Mouse (Mus musculus) megakaryocyte, adult 5-6 weeks (primary cell): ENCODE measurements around the gene Ndufa7. TPM values are rescaled to one million over a fixed set of nuclear protein-coding genes. Genes with fewer than 3 reads are reported as not detected.
A peak's percentile ranks its signal among the peaks of the same experiment; 100 is the strongest.
"Not testable (repeated sequence)": the region's sequence is repeated elsewhere in the genome, so short reads cannot be mapped to it uniquely, and the experiment has no call there.

Experiments
- ATAC-seq: 2 replicates; pipeline ENCODE4 v1.8.0; 2016; ENCODE audit warnings: mild to moderate bottlenecking, inconsistent platforms; ENCODE audit not compliant: poor library complexity, severe bottlenecking
- total RNA-seq, 2 experiments: library from RNA; stranded (forward) in 1 of 2; stranded (reverse) in 1 of 2; fragments of 153-499, 151-499 nt in 1 of 2; fragments of 221-1000, 200-1000 nt in 1 of 2; gene quantifications; 2 replicates each; pipeline versions ENCODE4 v1.2.3 to v1.2.4; 2015 to 2017

The Ndufa7 gene
- total RNA-seq, 2 experiments from 2014 or later: 139 to 150 TPM

GRCm38 (mm10) chr17:33810334-33811141 is 13.8 kb upstream of the Ndufa7 start, which contains the start of gene Kank3:
TSS of gene Kank3 (plus strand) at chr17:33810519.
- ATAC-seq: peak; percentile 99

- no peak for ATAC-seq
Measured at GRCm38 (mm10) chr17:33811142-33811516, 13.2 kb upstream of the Ndufa7 start.

- ATAC-seq: no peak
Measured at GRCm38 (mm10) chr17:33812475-33812874, 11.9 kb upstream of the Ndufa7 start.

- no peak for ATAC-seq
Measured at GRCm38 (mm10) chr17:33812990-33813389, 11.4 kb upstream of the Ndufa7 start.

- ATAC-seq: no peak
Measured at GRCm38 (mm10) chr17:33815399-33815798, 9.0 kb upstream of the Ndufa7 start.

- no peak for ATAC-seq
Measured at GRCm38 (mm10) chr17:33816612-33817011, 7.8 kb upstream of the Ndufa7 start.

- peak; percentile 91 for ATAC-seq
Measured at GRCm38 (mm10) chr17:33817184-33817968, 7.0 kb upstream of the Ndufa7 start.

GRCm38 (mm10) chr17:33817969-33818643 is 6.3 kb upstream of the Ndufa7 start:
- peak; percentile 2 for ATAC-seq

GRCm38 (mm10) chr17:33822436-33822959 is 1.9 kb upstream of the Ndufa7 start:
- ATAC-seq: no peak

GRCm38 (mm10) chr17:33823171-33823570 is 1.2 kb upstream of the Ndufa7 start:
- not testable (repeated sequence) for ATAC-seq

- ATAC-seq: not testable (repeated sequence)
Measured at GRCm38 (mm10) chr17:33824997-33825330, 592 bp downstream of the Ndufa7 start.

GRCm38 (mm10) chr17:33825462-33825861 is 1.1 kb downstream of the Ndufa7 start:
- ATAC-seq: no peak

GRCm38 (mm10) chr17:33826850-33827249 is 2.5 kb downstream of the Ndufa7 start:
- ATAC-seq: peak; percentile 60

- no peak for ATAC-seq
Measured at GRCm38 (mm10) chr17:33828892-33829291, 4.5 kb downstream of the Ndufa7 start.

- no peak for ATAC-seq
Measured at GRCm38 (mm10) chr17:33829561-33829960, 5.2 kb downstream of the Ndufa7 start.

GRCm38 (mm10) chr17:33842966-33843795 is 18.8 kb downstream of the Ndufa7 start, which contains the start of gene Cd320:
TSS of gene Cd320 (plus strand) at chr17:33843091.
- peak; percentile 96 for ATAC-seq

GRCm38 (mm10) chr17:33844196-33844595 is 19.8 kb downstream of the Ndufa7 start:
- no peak for ATAC-seq

GRCm38 (mm10) chr17:33848139-33848538 is 23.8 kb downstream of the Ndufa7 start:
- ATAC-seq: no peak

GRCm38 (mm10) chr17:33851331-33851730 is 27.0 kb downstream of the Ndufa7 start:
- ATAC-seq: no peak

- ATAC-seq: no peak
Measured at GRCm38 (mm10) chr17:33857816-33858215, 33.4 kb downstream of the Ndufa7 start.
